Mouse (Mus musculus) limb, embryonic 12.5 days (tissue): ENCODE measurements around the gene Spata5. TPM values are rescaled to one million over a fixed set of nuclear protein-coding genes. Genes with fewer than 3 reads are reported as not detected.

Experiments used
- ATAC-seq: fragments of 200-750 bp; cut with Nextera tagmentation; 2 replicates; pipeline ENCODE4 v1.8.0; 2017; ENCODE audit warnings: low read depth, moderate TSS enrichment; ENCODE audit not compliant: insufficient number of reproducible peaks, insufficient read depth, low FRiP score, low TSS enrichment
- H3K27ac ChIP-seq: fragments of 300-500 bp; sonication (generic); 2 replicates; pipeline ENCODE4 v1.5.1; 2016; ENCODE audit warnings: mild to moderate bottlenecking, moderate library complexity
- H3K27me3 ChIP-seq: fragments of 300-500 bp; sonication (generic); 2 replicates; pipeline ENCODE4 v1.6.1; 2016; ENCODE audit warnings: mild to moderate bottlenecking, moderate library complexity
- H3K36me3 ChIP-seq: fragments of 300-500 bp; sonication (generic); 2 replicates; pipeline ENCODE4 v1.6.1; 2016; ENCODE audit warnings: mild to moderate bottlenecking, moderate library complexity
- H3K4me1 ChIP-seq: fragments of 300-500 bp; sonication (generic); replicated peaks from 2 replicates; pipeline ENCODE4 v1.6.1; 2016
- H3K4me2 ChIP-seq: fragments of 300-500 bp; sonication (generic); 2 replicates; pipeline ENCODE4 v1.6.1; 2016; ENCODE audit warnings: mild to moderate bottlenecking, moderate library complexity
- H3K4me3 ChIP-seq: fragments of 300-500 bp; sonication (generic); replicated peaks from 2 replicates; pipeline ENCODE4 v1.5.1; 2016; ENCODE audit warnings: mild to moderate bottlenecking
- H3K9ac ChIP-seq: fragments of 300-500 bp; sonication (generic); replicated peaks from 2 replicates; pipeline ENCODE4 v1.6.1; 2016; ENCODE audit warnings: mild to moderate bottlenecking, moderate library complexity
- H3K9me3 ChIP-seq: fragments of 300-500 bp; sonication (generic); 2 replicates; pipeline ENCODE4 v1.6.1; 2016; ENCODE audit warnings: mild to moderate bottlenecking, moderate library complexity
- WGBS: fragments of 180-500 bp; shearing (Covaris S2); methylation state at CpG from one replicate; pipeline ENCODE4 v1.1.7; 2016; 5-methylcytosine and 5-hydroxymethylcytosine counted together
- polyA plus RNA-seq: library from polyadenylated mRNA; unstranded; fragments of >200 nt; fragmentation: Nextera tagmentation; extraction: Ambion mirVana; gene quantifications from 2 replicates; pipeline ENCODE4 v1.2.1, GENCODE M21; 2016

Spata5 gene
- polyA plus RNA-seq, 1 experiment from 2014 or later, result 47.8 TPM

- no peak for ATAC-seq
Observed at GRCm38 (mm10) chr3:37479771-37480170, 60.1 kb downstream of the Spata5 start.

GRCm38 (mm10) chr3:37481295-37481694, 61.6 kb downstream of the Spata5 start:
- Histone ChIP-seq H3K27ac (no peak overlapping the region), H3K36me3 (peaks cover 8% of the 10 kb centered on the region; the same call in 1 of the 2 replicates), H3K4me3 (no peak overlapping the region), H3K4me2 (no peak overlapping the region), H3K27me3 (no peaks in the 10 kb centered on the region), H3K9ac (no peak overlapping the region), H3K9me3 (no peaks in the 10 kb centered on the region), H3K4me1 (no peaks in the 10 kb centered on the region)
- no peak for ATAC-seq
- 88% methylated on average over 31 of the region's 31 CpGs for WGBS

More at GRCm38 (mm10) chr3:37479771-37480170, 60.1 kb downstream of the Spata5 start:
- WGBS, result 81% methylated on average over 1 of the region's 1 CpGs
- H3K4me1 ChIP-seq, result no peaks in the 10 kb centered on the region
- H3K27me3 ChIP-seq, result no peaks in the 10 kb centered on the region
- peaks cover 8% of the 10 kb centered on the region; the same call in 1 of the 2 replicates for H3K36me3 ChIP-seq
- H3K27ac ChIP-seq, result no peak overlapping the region
- no peak overlapping the region for H3K4me3 ChIP-seq
- no peak overlapping the region for H3K4me2 ChIP-seq
- H3K9ac ChIP-seq, result no peak overlapping the region
- H3K9me3 ChIP-seq, result no peaks in the 10 kb centered on the region

GRCm38 (mm10) chr3:37482720-37483119, 63.0 kb downstream of the Spata5 start:
- no peak overlapping the region for H3K27ac ChIP-seq
- no peak overlapping the region for H3K4me2 ChIP-seq
- no peak overlapping the region for H3K9ac ChIP-seq
- no peaks in the 10 kb centered on the region for H3K27me3 ChIP-seq
- H3K36me3 ChIP-seq, result peaks cover 8% of the 10 kb centered on the region; the same call in 1 of the 2 replicates
- no peaks in the 10 kb centered on the region for H3K9me3 ChIP-seq
- no peaks in the 10 kb centered on the region for H3K4me1 ChIP-seq
- ATAC-seq, result no peak
- H3K4me3 ChIP-seq, result no peak overlapping the region
- 100% methylated on average over 1 of the region's 1 CpGs for WGBS

- Histone ChIP-seq H3K4me3 (no peak overlapping the region), H3K4me1 (no peaks in the 10 kb centered on the region), H3K9ac (no peak overlapping the region), H3K4me2 (no peak overlapping the region), H3K27me3 (no peaks in the 10 kb centered on the region), H3K27ac (no peak overlapping the region), H3K9me3 (no peaks in the 10 kb centered on the region), H3K36me3 (peaks cover 8% of the 10 kb centered on the region; the same call in 1 of the 2 replicates)
- no peak for ATAC-seq
- 85% methylated on average over 4 of the region's 4 CpGs for WGBS
Observed at GRCm38 (mm10) chr3:37483709-37484265, 64.1 kb downstream of the Spata5 start.

- no peaks in the 10 kb centered on the region for H3K27me3 ChIP-seq
- no peak overlapping the region for H3K9ac ChIP-seq
- no peak overlapping the region for H3K4me3 ChIP-seq
- no peaks in the 10 kb centered on the region for H3K4me1 ChIP-seq
- H3K27ac ChIP-seq, result no peak overlapping the region
- no peak overlapping the region for H3K4me2 ChIP-seq
- no peaks in the 10 kb centered on the region for H3K9me3 ChIP-seq
- no peak for ATAC-seq
- H3K36me3 ChIP-seq, result peaks cover 5% of the 10 kb centered on the region; the same call in 1 of the 2 replicates
- 66% methylated on average over 2 of the region's 2 CpGs for WGBS
Observed at GRCm38 (mm10) chr3:37487639-37488038, 67.9 kb downstream of the Spata5 start.

- H3K9me3 ChIP-seq, result no peaks in the 10 kb centered on the region
- no peaks in the 10 kb centered on the region for H3K27me3 ChIP-seq
- peaks cover 5% of the 10 kb centered on the region; the same call in 1 of the 2 replicates for H3K36me3 ChIP-seq
- no peak for ATAC-seq
- H3K4me1 ChIP-seq, result no peaks in the 10 kb centered on the region
- H3K27ac ChIP-seq, result no peak overlapping the region
- H3K9ac ChIP-seq, result no peak overlapping the region
- H3K4me3 ChIP-seq, result no peak overlapping the region
- no peak overlapping the region for H3K4me2 ChIP-seq
Observed at GRCm38 (mm10) chr3:37488173-37488572, 68.5 kb downstream of the Spata5 start.

GRCm38 (mm10) chr3:37490025-37490424, 70.3 kb downstream of the Spata5 start:
- H3K27ac ChIP-seq, result no peak overlapping the region

GRCm38 (mm10) chr3:37500939-37501338, 81.2 kb downstream of the Spata5 start:
- Histone ChIP-seq H3K4me2 (no peak overlapping the region), H3K36me3 (no peaks in the 10 kb centered on the region), H3K9me3 (no peaks in the 10 kb centered on the region), H3K4me3 (no peak overlapping the region), H3K4me1 (peaks cover 9% of the 10 kb centered on the region), H3K27me3 (no peaks in the 10 kb centered on the region), H3K9ac (no peak overlapping the region), H3K27ac (no peak overlapping the region)
- no peak for ATAC-seq
- WGBS, result 84% methylated on average over 1 of the region's 1 CpGs

More at GRCm38 (mm10) chr3:37490025-37490424, 70.3 kb downstream of the Spata5 start:
- Histone ChIP-seq H3K36me3 (no peaks in the 10 kb centered on the region), H3K4me1 (no peaks in the 10 kb centered on the region), H3K4me3 (no peak overlapping the region), H3K9ac (no peak overlapping the region), H3K9me3 (no peaks in the 10 kb centered on the region), H3K4me2 (no peak overlapping the region), H3K27me3 (no peaks in the 10 kb centered on the region)
- no peak for ATAC-seq
- 90% methylated on average over 3 of the region's 3 CpGs for WGBS

- H3K9me3 ChIP-seq, result no peaks in the 10 kb centered on the region
- H3K27ac ChIP-seq, result no peak overlapping the region
- ATAC-seq, result no peak
- peaks cover 9% of the 10 kb centered on the region for H3K4me1 ChIP-seq
- H3K4me3 ChIP-seq, result no peak overlapping the region
- H3K9ac ChIP-seq, result no peak overlapping the region
- WGBS, result 85% methylated on average over 2 of the region's 2 CpGs
- H3K27me3 ChIP-seq, result no peaks in the 10 kb centered on the region
- H3K36me3 ChIP-seq, result no peaks in the 10 kb centered on the region
- no peak overlapping the region for H3K4me2 ChIP-seq
Observed at GRCm38 (mm10) chr3:37502552-37502951, 82.9 kb downstream of the Spata5 start.

- no peak overlapping the region for H3K9ac ChIP-seq
- ATAC-seq, result no peak
- no peak overlapping the region for H3K4me2 ChIP-seq
- H3K4me3 ChIP-seq, result no peak overlapping the region
- H3K36me3 ChIP-seq, result no peaks in the 10 kb centered on the region
- H3K9me3 ChIP-seq, result no peaks in the 10 kb centered on the region
- H3K27ac ChIP-seq, result no peak overlapping the region
- peaks cover 9% of the 10 kb centered on the region for H3K4me1 ChIP-seq
- no peaks in the 10 kb centered on the region for H3K27me3 ChIP-seq
Observed at GRCm38 (mm10) chr3:37503846-37504245, 84.2 kb downstream of the Spata5 start.

- no peaks in the 10 kb centered on the region for H3K36me3 ChIP-seq
- no peak overlapping the region for H3K4me3 ChIP-seq
- H3K4me1 ChIP-seq, result no peaks in the 10 kb centered on the region
- no peak for ATAC-seq
- no peak overlapping the region for H3K4me2 ChIP-seq
- no peak overlapping the region for H3K27ac ChIP-seq
- no peaks in the 10 kb centered on the region for H3K27me3 ChIP-seq
- 86% methylated on average over 7 of the region's 7 CpGs for WGBS
- H3K9ac ChIP-seq, result no peak overlapping the region
- no peaks in the 10 kb centered on the region for H3K9me3 ChIP-seq
Observed at GRCm38 (mm10) chr3:37510055-37511032, 90.6 kb downstream of the Spata5 start.
